Mouse (Mus musculus): ENCODE results near the gene Spag16.

DNA sequence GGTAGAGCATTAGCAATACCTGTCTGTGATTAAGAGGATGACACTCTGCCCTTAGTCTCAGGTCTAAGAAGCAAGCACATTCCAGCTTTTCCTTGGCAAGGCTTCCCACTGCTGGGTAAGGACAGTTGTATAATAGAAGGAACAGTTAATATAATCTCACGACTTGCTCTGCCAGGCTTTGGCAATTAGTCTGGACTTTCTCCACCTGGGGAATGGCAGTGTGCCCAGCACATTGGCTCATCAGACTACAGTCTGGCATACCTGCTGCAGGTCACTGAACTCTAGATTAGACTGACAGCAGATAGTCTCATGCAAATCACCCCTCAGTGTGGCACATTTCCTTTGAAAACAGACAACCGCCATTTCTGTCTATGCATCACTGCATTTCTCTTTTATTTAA lies 865.8 kb downstream of the Spag16 start:
- no peak for TF ChIP-seq POLR2A (IDR thresholded peaks at IDR 0.05; ENCODE audit: insufficient read length, low read depth)
- TF ChIP-seq USF1 (IDR thresholded peaks at IDR 0.05; ENCODE audit: low read depth) = no peak
- no peak for TF ChIP-seq MAX (IDR thresholded peaks at IDR 0.05; ENCODE audit: low read depth)
- TF ChIP-seq POLR2AphosphoS2 (IDR thresholded peaks at IDR 0.05; ENCODE audit: insufficient read length, low read depth) = no peak
- no peak for TF ChIP-seq E2F4 (IDR thresholded peaks at IDR 0.05; ENCODE audit: insufficient read depth)
- TF ChIP-seq MYOD1 (IDR thresholded peaks at IDR 0.05; ENCODE audit: control insufficient read depth in 1 of 3, insufficient read length in 2 of 3, low read depth in 2 of 3) = no peak
- no peak for TF ChIP-seq TCF12 (IDR thresholded peaks at IDR 0.05; ENCODE audit: insufficient read depth, poor library complexity, severe bottlenecking)
- no peak for TF ChIP-seq CEBPB (IDR thresholded peaks at IDR 0.05; ENCODE audit: insufficient read depth, poor library complexity, severe bottlenecking)
- no peak for TF ChIP-seq MYOG (IDR thresholded peaks at IDR 0.05; ENCODE audit: control insufficient read depth in 1 of 3, insufficient read depth in 1 of 3, insufficient read length in 2 of 3, low read depth in 2 of 3)
- no peak for TF ChIP-seq TCF3 (IDR thresholded peaks at IDR 0.05; ENCODE audit: insufficient read length, low read depth)

Measured in myocyte (in vitro differentiated cells).